Mouse (Mus musculus): ENCODE measurements around the gene Ube2r2. TPM values are rescaled to one million over a fixed set of nuclear protein-coding genes. Genes with fewer than 3 reads are reported as not detected.

The Ube2r2 gene
- total and polyA plus RNA-seq, 2 experiments from 2014 or later, result 46.7 to 55.8 TPM

GRCm38 (mm10) chr4:41174631-41175030 is 39.1 kb downstream of the Ube2r2 start:
- no peaks in the 10 kb centered on the region for H3K9me3 ChIP-seq (ENCODE audit: low read length)
- no peaks in the 10 kb centered on the region for H3K4me1 ChIP-seq (ENCODE audit: insufficient read depth)
- no peak for TF ChIP-seq CTCF (IDR thresholded peaks at IDR 0.05; ENCODE audit: low read depth)
- peaks cover 18% of the 10 kb centered on the region for H3K36me3 ChIP-seq (ENCODE audit: insufficient read depth)
- no peaks in the 10 kb centered on the region for H3K27me3 ChIP-seq (ENCODE audit: insufficient read depth, low read length)
- 80% methylated on average over 2 of the region's 2 CpGs for WGBS
- no peak overlapping the region for H3K9ac ChIP-seq
- no peak overlapping the region for H3K4me3 ChIP-seq (ENCODE audit: low read depth, low read length)
- no peak overlapping the region for H3K4me2 ChIP-seq (ENCODE audit: low read depth)
- ATAC-seq (no peak), DNase-seq (no peak)
- H3K27ac ChIP-seq (ENCODE audit: low read depth, low read length), result no peak overlapping the region

GRCm38 (mm10) chr4:41179825-41180725 is 44.5 kb downstream of the Ube2r2 start:
- 81% methylated on average over 15 of the region's 15 CpGs for WGBS
- H3K4me2 ChIP-seq (ENCODE audit: low read depth), result no peak overlapping the region
- H3K9ac ChIP-seq, result no peak overlapping the region
- no peaks in the 10 kb centered on the region for H3K9me3 ChIP-seq (ENCODE audit: low read length)
- H3K36me3 ChIP-seq (ENCODE audit: insufficient read depth), result peaks cover 23% of the 10 kb centered on the region; the same call in 1 of the 2 replicates
- ATAC-seq (no peak), DNase-seq (no peak)
- H3K4me1 ChIP-seq (ENCODE audit: insufficient read depth), result no peaks in the 10 kb centered on the region
- TF ChIP-seq CTCF (IDR thresholded peaks at IDR 0.05; ENCODE audit: low read depth), result no peak
- no peak overlapping the region for H3K4me3 ChIP-seq (ENCODE audit: low read depth, low read length)
- no peaks in the 10 kb centered on the region for H3K27me3 ChIP-seq (ENCODE audit: insufficient read depth, low read length)
- no peak overlapping the region for H3K27ac ChIP-seq (ENCODE audit: low read depth, low read length)

- Histone ChIP-seq H3K4me3 (ENCODE audit: low read depth, low read length) (no peak overlapping the region), H3K4me1 (ENCODE audit: insufficient read depth) (no peaks in the 10 kb centered on the region), H3K9ac (no peak overlapping the region), H3K27ac (ENCODE audit: low read depth, low read length) (no peak overlapping the region), H3K36me3 (ENCODE audit: insufficient read depth) (peaks cover 51% of the 10 kb centered on the region), H3K27me3 (ENCODE audit: insufficient read depth, low read length) (no peaks in the 10 kb centered on the region), H3K9me3 (ENCODE audit: low read length) (no peaks in the 10 kb centered on the region), H3K4me2 (ENCODE audit: low read depth) (no peak overlapping the region)
- no peak for TF ChIP-seq CTCF (IDR thresholded peaks at IDR 0.05; ENCODE audit: low read depth)
- ATAC-seq, result no peak
- WGBS, result 86% methylated on average over 2 of the region's 2 CpGs
- no peak for DNase-seq
Measured at GRCm38 (mm10) chr4:41189809-41190208, 54.3 kb downstream of the Ube2r2 start.

- H3K27ac ChIP-seq (ENCODE audit: low read depth, low read length), result no peak overlapping the region
- ATAC-seq (no peak), DNase-seq (no peak)
- no peak for TF ChIP-seq CTCF (IDR thresholded peaks at IDR 0.05; ENCODE audit: low read depth)
- no peaks in the 10 kb centered on the region for H3K9me3 ChIP-seq (ENCODE audit: low read length)
- 74% methylated on average over 14 of the region's 14 CpGs for WGBS
- H3K27me3 ChIP-seq (ENCODE audit: insufficient read depth, low read length), result no peaks in the 10 kb centered on the region
- no peaks in the 10 kb centered on the region for H3K4me1 ChIP-seq (ENCODE audit: insufficient read depth)
- H3K4me3 ChIP-seq (ENCODE audit: low read depth, low read length), result no peak overlapping the region
- H3K4me2 ChIP-seq (ENCODE audit: low read depth), result no peak overlapping the region
- no peak overlapping the region for H3K9ac ChIP-seq
- H3K36me3 ChIP-seq (ENCODE audit: insufficient read depth), result peaks cover 74% of the 10 kb centered on the region
Measured at GRCm38 (mm10) chr4:41192544-41193512, 57.3 kb downstream of the Ube2r2 start.

- ATAC-seq, result no peak
- Histone ChIP-seq H3K9me3 (ENCODE audit: low read length) (no peaks in the 10 kb centered on the region), H3K4me3 (ENCODE audit: low read depth, low read length) (no peak overlapping the region), H3K27me3 (ENCODE audit: insufficient read depth, low read length) (no peaks in the 10 kb centered on the region), H3K4me1 (ENCODE audit: insufficient read depth) (no peaks in the 10 kb centered on the region), H3K36me3 (ENCODE audit: insufficient read depth) (peaks cover 86% of the 10 kb centered on the region), H3K9ac (no peak overlapping the region), H3K4me2 (ENCODE audit: low read depth) (no peak overlapping the region), H3K27ac (ENCODE audit: low read depth, low read length) (no peak overlapping the region)
- no peak for DNase-seq
- WGBS, result 90% methylated on average over 15 of the region's 15 CpGs
- no peak for TF ChIP-seq CTCF (IDR thresholded peaks at IDR 0.05; ENCODE audit: low read depth)
Measured at GRCm38 (mm10) chr4:41195328-41195727, 59.8 kb downstream of the Ube2r2 start.

- ATAC-seq (peak; percentile 64), DNase-seq (peak; percentile 55)
- Histone ChIP-seq H3K4me3 (ENCODE audit: low read depth, low read length) (no peak overlapping the region), H3K4me1 (ENCODE audit: insufficient read depth) (no peaks in the 10 kb centered on the region), H3K4me2 (ENCODE audit: low read depth) (no peak overlapping the region), H3K9me3 (ENCODE audit: low read length) (no peaks in the 10 kb centered on the region), H3K27me3 (ENCODE audit: insufficient read depth, low read length) (no peaks in the 10 kb centered on the region), H3K27ac (ENCODE audit: low read depth, low read length) (peak overlapping the region; percentile 41), H3K36me3 (ENCODE audit: insufficient read depth) (peaks cover 88% of the 10 kb centered on the region), H3K9ac (no peak overlapping the region)
- 51% methylated on average over 3 of the region's 3 CpGs for WGBS
- no peak for TF ChIP-seq CTCF (IDR thresholded peaks at IDR 0.05; ENCODE audit: low read depth)
Measured at GRCm38 (mm10) chr4:41196861-41197610, 61.5 kb downstream of the Ube2r2 start.

All from forebrain, postnatal 0 days (tissue).